Mouse (Mus musculus): ENCODE results near the gene St8sia1.

St8sia1 gene

GRCm38 (mm10) chr6:142865199-142865598 is 99.1 kb downstream of the St8sia1 start:
- no peak for DNase-seq (ENCODE audit: extremely low spot score)

GRCm38 (mm10) chr6:142863881-142864280 is 100.4 kb downstream of the St8sia1 start:
- no peak for DNase-seq (ENCODE audit: extremely low spot score)

GRCm38 (mm10) chr6:142862265-142862664 is 102.0 kb downstream of the St8sia1 start:
- DNase-seq (ENCODE audit: extremely low spot score): no peak

GRCm38 (mm10) chr6:142860396-142860795 is 103.9 kb downstream of the St8sia1 start:
- no peak for DNase-seq (ENCODE audit: extremely low spot score)

- DNase-seq (ENCODE audit: extremely low spot score): no peak
These were observed 104.3 kb downstream of the St8sia1 start for GRCm38 (mm10) chr6:142859946-142860345.

GRCm38 (mm10) chr6:142858937-142859336 is 105.3 kb downstream of the St8sia1 start:
- DNase-seq (ENCODE audit: extremely low spot score): no peak

- DNase-seq (ENCODE audit: extremely low spot score): no peak
These were observed 107.9 kb downstream of the St8sia1 start for GRCm38 (mm10) chr6:142856258-142856874.

- DNase-seq (ENCODE audit: extremely low spot score): no peak
These were observed 108.5 kb downstream of the St8sia1 start for GRCm38 (mm10) chr6:142855761-142856160.

GRCm38 (mm10) chr6:142852419-142853377 is 111.6 kb downstream of the St8sia1 start:
- DNase-seq (ENCODE audit: extremely low spot score): no peak

- no peak for DNase-seq (ENCODE audit: extremely low spot score)
These were observed 113.8 kb downstream of the St8sia1 start for GRCm38 (mm10) chr6:142850436-142850835.

GRCm38 (mm10) chr6:142849326-142849725 is 114.9 kb downstream of the St8sia1 start:
- no peak for DNase-seq (ENCODE audit: extremely low spot score)

- DNase-seq (ENCODE audit: extremely low spot score): no peak
These were observed 116.2 kb downstream of the St8sia1 start for GRCm38 (mm10) chr6:142847914-142848674.

- no peak for DNase-seq (ENCODE audit: extremely low spot score)
These were observed 117.4 kb downstream of the St8sia1 start for GRCm38 (mm10) chr6:142846855-142847254.

- DNase-seq (ENCODE audit: extremely low spot score): no peak
These were observed 119.2 kb downstream of the St8sia1 start for GRCm38 (mm10) chr6:142845066-142845465.

- DNase-seq (ENCODE audit: extremely low spot score): no peak
These were observed 120.2 kb downstream of the St8sia1 start for GRCm38 (mm10) chr6:142844061-142844460.

- no peak for DNase-seq (ENCODE audit: extremely low spot score)
These were observed 125.8 kb downstream of the St8sia1 start for GRCm38 (mm10) chr6:142838501-142838900.

GRCm38 (mm10) chr6:142837326-142837725 is 126.9 kb downstream of the St8sia1 start:
- DNase-seq (ENCODE audit: extremely low spot score): no peak

- DNase-seq (ENCODE audit: extremely low spot score): peak; percentile 25
These were observed 128.5 kb downstream of the St8sia1 start for GRCm38 (mm10) chr6:142835726-142836125.

GRCm38 (mm10) chr6:142834911-142835310 is 129.3 kb downstream of the St8sia1 start:
- DNase-seq (ENCODE audit: extremely low spot score): no peak

- no peak for DNase-seq (ENCODE audit: extremely low spot score)
These were observed 132.5 kb downstream of the St8sia1 start for GRCm38 (mm10) chr6:142831706-142832105.

GRCm38 (mm10) chr6:142831243-142831642 is 133.0 kb downstream of the St8sia1 start:
- no peak for DNase-seq (ENCODE audit: extremely low spot score)

GRCm38 (mm10) chr6:142830221-142830620 is 134.0 kb downstream of the St8sia1 start:
- DNase-seq (ENCODE audit: extremely low spot score): no peak
